Mouse (Mus musculus) ES-Bruce4 (cell line): ENCODE data around the gene Hipk2.

ENCODE experiments used
- CTCF ChIP-seq: IDR thresholded peaks from one replicate; pipeline ENCODE4 v1.8.1; 2011; ENCODE audit warnings: low read depth, low read length
- EP300 ChIP-seq: IDR thresholded peaks from 2 replicates; pipeline ENCODE4 v1.6.1; 2011; ENCODE audit warnings: low read depth, low read length; ENCODE audit not compliant: insufficient read depth
- POLR2A ChIP-seq: IDR thresholded peaks from one replicate; pipeline ENCODE4 v1.8.1; 2011; ENCODE audit warnings: low read length; ENCODE audit not compliant: insufficient read depth

GRCm38 (mm10) chr6:38703526-38703925 lies 172.4 kb downstream of the Hipk2 start:
- TF ChIP-seq CTCF (no peak), POLR2A (no peak), EP300 (no peak)
